10 mouse cellular contexts compared by ENCODE assay signal in genomic region chr10:8759228-8759627, GRCm38 (mm10).
DNase-seq lines count a peak whose midpoint lies in the region; ATAC-seq and TF ChIP-seq lines count a peak whose summit lies in the region.
"Had no signal": no experiment of that assay in that cellular context is flagged by ENCODE, and none has a peak within 500 bp of the region (broad histone marks: within the 10 kb centered on the region; RNA-seq: fewer than 3 reads in every experiment).

No protein-coding gene starts in this region.

- H3K4me1 ChIP-seq in kidney, embryonic 14.5 days (ENCODE audit: control insufficient read depth, insufficient read depth, low read length): peaks cover 27% of the 10 kb centered on the region; the same call in 1 of the 2 replicates
- H3K4me1 ChIP-seq in embryonic facial prominence, embryonic 15.5 days: peaks cover 65% of the 10 kb centered on the region
- H3K4me1 ChIP-seq in liver, postnatal 0 days (ENCODE audit: insufficient read depth): peaks cover 3% of the 10 kb centered on the region; the same call in 1 of the 2 replicates

- H3K9ac ChIP-seq in kidney, embryonic 14.5 days (ENCODE audit: low read depth, low read length): no peak overlapping the region
- no peak overlapping the region for H3K9ac ChIP-seq in embryonic facial prominence, embryonic 15.5 days
- H3K9ac ChIP-seq in liver, postnatal 0 days (replicated peaks): no peak overlapping the region

- TF ChIP-seq CTCF in liver, postnatal 0 days (IDR thresholded peaks at IDR 0.05; ENCODE audit: low read depth): no peak

- H3K9me3 ChIP-seq in kidney, embryonic 14.5 days (ENCODE audit: control insufficient read depth, low read length): no peaks in the 10 kb centered on the region
- H3K9me3 ChIP-seq in embryonic facial prominence, embryonic 15.5 days (replicated peaks): no peaks in the 10 kb centered on the region
- no peaks in the 10 kb centered on the region for H3K9me3 ChIP-seq in liver, postnatal 0 days (ENCODE audit: low read length)

- no peak overlapping the region for H3K4me3 ChIP-seq in kidney, embryonic 14.5 days (ENCODE audit: low read length)
- no peak overlapping the region for H3K4me3 ChIP-seq in embryonic facial prominence, embryonic 15.5 days (replicated peaks)
- H3K4me3 ChIP-seq in liver, postnatal 0 days (ENCODE audit: low read depth, low read length): no peak overlapping the region

- H3K36me3 ChIP-seq in kidney, embryonic 14.5 days (ENCODE audit: control insufficient read depth, insufficient read depth, low read length): no peaks in the 10 kb centered on the region; the same call in 1 of the 2 replicates
- no peaks in the 10 kb centered on the region for H3K36me3 ChIP-seq in embryonic facial prominence, embryonic 15.5 days
- H3K36me3 ChIP-seq in liver, postnatal 0 days (replicated peaks; ENCODE audit: insufficient read depth, low read length): no peaks in the 10 kb centered on the region; the same call in 1 of the 2 replicates
- H3K36me3 ChIP-seq: G1E had no signal

- no peak overlapping the region for H3K4me2 ChIP-seq in kidney, embryonic 14.5 days (replicated peaks; ENCODE audit: low read depth, low read length)
- no peak overlapping the region for H3K4me2 ChIP-seq in embryonic facial prominence, embryonic 15.5 days (replicated peaks)
- H3K4me2 ChIP-seq in liver, postnatal 0 days (ENCODE audit: low read depth, low read length): no peak overlapping the region

- 93% methylated on average over 7 of the region's 7 CpGs for WGBS in kidney, embryonic 14.5 days
- 75% methylated on average over 7 of the region's 7 CpGs for WGBS in embryonic facial prominence, embryonic 15.5 days
- WGBS in liver, postnatal 0 days (ENCODE audit: insufficient replicate concordance): 30% methylated on average over 7 of the region's 7 CpGs

- no peaks in the 10 kb centered on the region for H3K27me3 ChIP-seq in kidney, embryonic 14.5 days (ENCODE audit: control insufficient read depth, insufficient read depth, low read length)
- H3K27me3 ChIP-seq in embryonic facial prominence, embryonic 15.5 days: no peaks in the 10 kb centered on the region
- H3K27me3 ChIP-seq in liver, postnatal 0 days (ENCODE audit: insufficient read depth, low read length): no peaks in the 10 kb centered on the region

- DNase-seq in kidney, postnatal 14 days: peak; percentile 29
- peak; percentile 26 for DNase-seq in brain, adult 2 months (ENCODE audit: low read depth, low spot score)
- DNase-seq in liver, postnatal 0 days: no peak
- DNase-seq in left cerebral cortex, adult 8-10 months (ENCODE audit: low spot score in 2 of 2): no peak
- DNase-seq in urinary bladder, postnatal 36 days (ENCODE audit: low spot score in 2 of 2): no peak
- no peak for DNase-seq in layer of hippocampus, postnatal 36 days
- DNase-seq: adrenal gland, postnatal 14 days had no signal

- no peak for ATAC-seq in kidney, embryonic 14.5 days (ENCODE audit: low FRiP score, low TSS enrichment)
- ATAC-seq in embryonic facial prominence, embryonic 15.5 days (ENCODE audit: insufficient number of reproducible peaks, low FRiP score, low TSS enrichment, low read depth): no peak
- peak; percentile 43 for ATAC-seq in liver, postnatal 0 days

- 0 out of 2 replicates have a peak, but pooled peaks have one; percentile 22 for TF ChIP-seq EP300 in liver, postnatal 0 days (IDR thresholded peaks at IDR 0.05; ENCODE audit: low read depth)

- no peak overlapping the region for H3K27ac ChIP-seq in kidney, embryonic 14.5 days (ENCODE audit: low read depth, low read length)
- H3K27ac ChIP-seq in embryonic facial prominence, embryonic 15.5 days (replicated peaks): peak overlapping the region; percentile 85; the same call in 1 of the 2 replicates
- no peak overlapping the region for H3K27ac ChIP-seq in liver, postnatal 0 days (ENCODE audit: low read depth)

Comparison
In these comparisons a context has a peak if more than half of its experiments do, and no peak if none do; other contexts are left out.
1. DNase-seq: peak in kidney, postnatal 14 days (single experiment) and brain, adult 2 months (single experiment); none in liver, postnatal 0 days (single experiment), left cerebral cortex, adult 8-10 months (0 of 2), urinary bladder, postnatal 36 days (0 of 2) and layer of hippocampus, postnatal 36 days (0 of 2).